Mouse (Mus musculus) regulatory T cell (primary cell): ENCODE measurements around the gene Dtx3.

Source experiments
- in situ Hi-C: fragments of 300-600 bp; cut with MboI, MseI; formaldehyde crosslinking; loops from one replicate; pipeline ENCODE4 v1.15.1; 2025; ENCODE audit warnings: high pct_unique_total_duplicates

Dtx3 gene

GRCm38 (mm10) chr10:127187371-127188078 lies 8.0 kb downstream of the Dtx3 start:
- in situ Hi-C loops, result loop anchor here (10.0 kb wide), 1 partner anchor 127 kb away; the partner anchor contains the start of gene Mars

GRCm38 (mm10) chr10:127186451-127186850 lies 9.1 kb downstream of the Dtx3 start:
- in situ Hi-C loops, result loop anchor here (10.0 kb wide), 1 partner anchor 128 kb away; the partner anchor contains the start of gene Mars

GRCm38 (mm10) chr10:127185506-127185905 lies 10.0 kb downstream of the Dtx3 start:
- in situ Hi-C loops, result loop anchor here (10.0 kb wide), 1 partner anchor 129 kb away; the partner anchor contains the start of gene Mars

GRCm38 (mm10) chr10:127185101-127185500 lies 10.4 kb downstream of the Dtx3 start:
- in situ Hi-C loops, result loop anchor here (10.0 kb wide), 1 partner anchor 130 kb away; the partner anchor contains the start of gene Mars

GRCm38 (mm10) chr10:127183759-127184158 lies 11.8 kb downstream of the Dtx3 start:
- in situ Hi-C loops, result loop anchor here (10.0 kb wide), 1 partner anchor 131 kb away; the partner anchor contains the start of gene Mars

- in situ Hi-C loops, result loop anchor here (10.0 kb wide), 1 partner anchor 132 kb away; the partner anchor contains the start of gene Mars
These were observed 12.9 kb downstream of the Dtx3 start for GRCm38 (mm10) chr10:127182624-127183023.

GRCm38 (mm10) chr10:127181566-127181965 lies 14.0 kb downstream of the Dtx3 start:
- in situ Hi-C loops, result loop anchor here (10.0 kb wide), 1 partner anchor 133 kb away; the partner anchor contains the start of gene Mars

GRCm38 (mm10) chr10:127180695-127181047 lies 14.9 kb downstream of the Dtx3 start:
- in situ Hi-C loops, result loop anchor here (10.0 kb wide), 1 partner anchor 134 kb away; the partner anchor contains the start of gene Mars

GRCm38 (mm10) chr10:127179871-127180694 lies 15.4 kb downstream of the Dtx3 start, which contains the start of gene Slc26a10:
Slc26a10 (minus strand) TSS chr10:127180645.
- in situ Hi-C loops, result loop anchor here (5.0 to 10.0 kb wide), 2 partner anchors 102 to 135 kb away; partner anchors contain the start of gene Mars

- in situ Hi-C loops, result loop anchor here (5.0 kb wide), 1 partner anchor 104 kb away; no protein-coding TSS in a partner anchor
These were observed 17.1 kb downstream of the Dtx3 start for GRCm38 (mm10) chr10:127178286-127179027.

GRCm38 (mm10) chr10:127177719-127178118 lies 17.8 kb downstream of the Dtx3 start:
- in situ Hi-C loops, result loop anchor here (5.0 kb wide), 1 partner anchor 105 kb away; no protein-coding TSS in a partner anchor

- in situ Hi-C loops, result loop anchor here (5.0 kb wide), 1 partner anchor 105 kb away; no protein-coding TSS in a partner anchor
These were observed 18.3 kb downstream of the Dtx3 start for GRCm38 (mm10) chr10:127177235-127177634.

GRCm38 (mm10) chr10:127176756-127177155 lies 18.8 kb downstream of the Dtx3 start:
- in situ Hi-C loops, result loop anchor here (5.0 kb wide), 1 partner anchor 106 kb away; no protein-coding TSS in a partner anchor

- in situ Hi-C loops, result loop anchor here (5.0 kb wide), 1 partner anchor 106 kb away; no protein-coding TSS in a partner anchor
These were observed 19.3 kb downstream of the Dtx3 start for GRCm38 (mm10) chr10:127176228-127176627.

GRCm38 (mm10) chr10:127174170-127174569 lies 21.4 kb downstream of the Dtx3 start:
- in situ Hi-C loops, result loop anchor here (5.0 to 25.0 kb wide), 2 partner anchors 57 to 488 kb away; partner anchors contain the start of genes Nab2 and Nemp1

- in situ Hi-C loops, result loop anchor here (5.0 to 25.0 kb wide), 2 partner anchors 56 to 489 kb away; partner anchors contain the start of genes Nab2 and Nemp1
These were observed 22.1 kb downstream of the Dtx3 start for GRCm38 (mm10) chr10:127173148-127174065.

- in situ Hi-C loops, result loop anchor here (5.0 to 25.0 kb wide), 2 partner anchors 54 to 491 kb away; partner anchors contain the start of genes Nab2 and Nemp1
These were observed 23.8 kb downstream of the Dtx3 start for GRCm38 (mm10) chr10:127171631-127172200.

- in situ Hi-C loops, result loop anchor here (5.0 to 25.0 kb wide), 2 partner anchors 54 to 491 kb away; partner anchors contain the start of genes Nab2 and Nemp1
These were observed 24.7 kb downstream of the Dtx3 start for GRCm38 (mm10) chr10:127170837-127171272.

GRCm38 (mm10) chr10:127170002-127170401 lies 25.5 kb downstream of the Dtx3 start:
- in situ Hi-C loops, result loop anchor here (5.0 to 25.0 kb wide), 2 partner anchors 53 to 492 kb away; partner anchors contain the start of genes Nab2 and Nemp1
